Mouse (Mus musculus) neural tube, embryonic 12.5 days (tissue): ENCODE measurements around the gene Kyat1. TPM values are rescaled to one million over a fixed set of nuclear protein-coding genes. Genes with fewer than 3 reads are reported as not detected.
"Not testable (repeated sequence)": the region's sequence is repeated elsewhere in the genome, so short reads cannot be mapped to it uniquely, and the experiment has no call there.

Source experiments
- ATAC-seq: fragments of 200-750 bp; cut with Nextera tagmentation; 2 replicates; pipeline ENCODE4 v1.8.0; 2017; ENCODE audit warnings: low read depth, mild to moderate bottlenecking, moderate TSS enrichment, moderate library complexity; ENCODE audit not compliant: low FRiP score
- H3K27ac ChIP-seq: fragments of 300-500 bp; sonication (generic); 2 replicates; pipeline ENCODE4 v1.5.1; 2016
- H3K27me3 ChIP-seq: fragments of 300-500 bp; sonication (generic); replicated peaks from 2 replicates; pipeline ENCODE4 v1.6.1; 2016; ENCODE audit warnings: mild to moderate bottlenecking
- H3K36me3 ChIP-seq: fragments of 300-500 bp; sonication (generic); 2 replicates; pipeline ENCODE4 v1.6.1; 2016; ENCODE audit warnings: mild to moderate bottlenecking
- H3K4me1 ChIP-seq: fragments of 300-500 bp; sonication (generic); 2 replicates; pipeline ENCODE4 v1.6.1; 2016
- H3K4me2 ChIP-seq: fragments of 300-500 bp; sonication (generic); replicated peaks from 2 replicates; pipeline ENCODE4 v1.6.1; 2016; ENCODE audit warnings: mild to moderate bottlenecking
- H3K4me3 ChIP-seq: fragments of 300-500 bp; sonication (generic); 2 replicates; pipeline ENCODE4 v1.5.1; 2016
- H3K9ac ChIP-seq: fragments of 300-500 bp; sonication (generic); 2 replicates; pipeline ENCODE4 v1.6.1; 2016; ENCODE audit warnings: mild to moderate bottlenecking
- H3K9me3 ChIP-seq: fragments of 300-500 bp; sonication (generic); 2 replicates; pipeline ENCODE4 v1.6.1; 2016; ENCODE audit warnings: mild to moderate bottlenecking
- WGBS: fragments of 180-500 bp; shearing (Covaris S2); methylation state at CpG from one replicate; pipeline ENCODE4 v1.1.7; 2016; 5-methylcytosine and 5-hydroxymethylcytosine counted together
- polyA plus RNA-seq: library from polyadenylated mRNA; unstranded; fragments of >200 nt; fragmentation: Nextera tagmentation; extraction: Ambion mirVana; gene quantifications from 2 replicates; pipeline ENCODE4 v1.2.1, GENCODE M21; 2016

The Kyat1 gene
- polyA plus RNA-seq, 1 experiment from 2014 or later: 12.7 TPM

DNA sequence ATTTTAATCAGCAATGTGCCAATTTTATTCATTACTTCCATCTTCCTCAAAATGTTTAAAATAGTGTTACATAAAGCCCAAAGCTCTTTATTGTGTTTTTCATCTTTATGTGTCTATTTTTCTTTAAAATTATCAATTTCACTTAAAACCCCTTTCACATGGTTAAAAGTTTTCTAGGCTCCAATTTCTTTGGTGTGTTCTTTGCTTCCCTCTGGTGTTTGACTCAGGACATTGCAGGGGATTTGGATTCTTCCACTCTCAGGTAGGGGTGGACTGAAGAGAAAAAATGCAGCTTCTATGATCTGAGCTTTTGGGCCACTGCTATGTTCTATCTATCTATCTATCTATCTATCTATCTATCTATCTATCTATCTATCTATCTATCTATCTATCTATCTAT lies 43.8 kb downstream of the Kyat1 start:
- no peaks in the 10 kb centered on the region for H3K4me1 ChIP-seq
- no peak overlapping the region for H3K27ac ChIP-seq
- ATAC-seq: no peak
- peaks cover 8% of the 10 kb centered on the region; the same call in 1 of the 2 replicates for H3K9me3 ChIP-seq
- no peaks in the 10 kb centered on the region for H3K27me3 ChIP-seq
- H3K4me3 ChIP-seq: no peak overlapping the region
- H3K9ac ChIP-seq: no peak overlapping the region
- no peaks in the 10 kb centered on the region for H3K36me3 ChIP-seq
- no peak overlapping the region for H3K4me2 ChIP-seq

DNA sequence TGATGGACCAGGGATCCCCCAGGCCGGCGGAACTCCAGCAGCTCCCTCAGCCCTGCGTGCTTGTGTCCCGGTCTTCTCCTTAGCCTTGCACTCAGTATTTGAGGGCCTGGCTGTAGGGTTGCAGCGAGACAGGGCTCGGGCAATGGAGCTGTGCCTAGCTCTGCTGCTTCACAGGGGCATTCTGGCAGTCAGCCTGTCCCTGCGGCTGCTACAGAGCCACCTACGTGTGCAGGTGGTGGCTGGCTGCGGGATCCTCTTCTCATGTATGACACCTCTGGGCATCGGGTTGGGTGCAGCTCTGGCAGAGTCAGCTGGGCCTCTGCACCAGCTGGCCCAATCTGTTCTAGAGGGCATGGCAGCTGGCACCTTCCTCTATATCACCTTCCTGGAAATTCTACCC lies 45.8 kb downstream of the Kyat1 start:
- not testable (repeated sequence) for H3K27ac ChIP-seq, H3K4me1 ChIP-seq, H3K4me2 ChIP-seq, H3K27me3 ChIP-seq, H3K9me3 ChIP-seq, H3K9ac ChIP-seq, ATAC-seq, H3K36me3 ChIP-seq, H3K4me3 ChIP-seq
- WGBS: 85% methylated on average over 8 of the region's 10 CpGs

DNA sequence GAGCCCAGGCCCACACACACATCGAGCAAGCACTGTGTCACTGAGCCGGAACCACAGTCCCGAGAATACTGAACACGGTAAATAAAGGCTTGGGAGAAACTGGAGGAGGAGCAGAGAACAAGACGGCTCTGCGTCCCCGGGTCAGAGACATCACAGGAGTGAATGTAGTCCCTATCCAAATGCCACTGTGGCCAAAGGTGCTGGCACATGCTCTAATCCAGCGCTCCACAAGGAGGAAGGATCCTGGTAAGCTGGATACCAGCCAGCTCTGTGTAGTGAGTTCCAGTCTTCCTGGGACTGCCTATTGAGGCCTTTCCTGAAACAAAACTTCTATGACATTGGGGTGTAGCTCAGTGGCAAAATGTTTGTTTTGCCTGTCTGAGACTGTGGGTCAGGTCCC lies 53.0 kb downstream of the Kyat1 start:
- WGBS: 83% methylated on average over 8 of the region's 8 CpGs
- Histone ChIP-seq H3K4me2 (no peak overlapping the region), H3K9me3 (no peaks in the 10 kb centered on the region), H3K27me3 (no peaks in the 10 kb centered on the region), H3K27ac (no peak overlapping the region), H3K4me1 (no peaks in the 10 kb centered on the region), H3K36me3 (peaks cover 42% of the 10 kb centered on the region), H3K9ac (no peak overlapping the region), H3K4me3 (no peak overlapping the region)
- no peak for ATAC-seq

DNA sequence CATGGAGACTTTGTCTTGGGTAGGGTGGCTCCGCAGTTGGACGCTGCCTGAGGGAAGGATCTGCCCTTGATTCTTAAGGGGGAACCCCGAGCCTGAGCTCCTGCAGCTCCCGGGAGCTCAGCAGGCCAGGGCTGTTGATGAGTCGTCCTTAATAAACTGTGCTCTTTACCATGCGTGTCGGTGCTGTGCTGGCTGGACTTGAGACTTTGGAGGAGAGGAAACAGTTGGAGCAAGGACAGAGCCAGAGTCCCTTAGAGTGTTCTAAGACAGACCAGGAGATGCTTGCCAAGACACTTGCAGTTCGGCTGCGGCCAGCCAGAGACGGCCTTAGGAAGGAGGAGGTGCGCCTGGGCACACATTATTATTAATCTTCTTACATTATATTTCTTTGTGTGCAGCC lies 53.8 kb downstream of the Kyat1 start:
- no peak overlapping the region for H3K9ac ChIP-seq
- no peaks in the 10 kb centered on the region for H3K4me1 ChIP-seq
- peaks cover 50% of the 10 kb centered on the region for H3K36me3 ChIP-seq
- WGBS: 89% methylated on average over 11 of the region's 11 CpGs
- H3K4me3 ChIP-seq: no peak overlapping the region
- H3K4me2 ChIP-seq: no peak overlapping the region
- no peaks in the 10 kb centered on the region for H3K27me3 ChIP-seq
- no peak overlapping the region for H3K27ac ChIP-seq
- H3K9me3 ChIP-seq: no peaks in the 10 kb centered on the region
- no peak for ATAC-seq

DNA sequence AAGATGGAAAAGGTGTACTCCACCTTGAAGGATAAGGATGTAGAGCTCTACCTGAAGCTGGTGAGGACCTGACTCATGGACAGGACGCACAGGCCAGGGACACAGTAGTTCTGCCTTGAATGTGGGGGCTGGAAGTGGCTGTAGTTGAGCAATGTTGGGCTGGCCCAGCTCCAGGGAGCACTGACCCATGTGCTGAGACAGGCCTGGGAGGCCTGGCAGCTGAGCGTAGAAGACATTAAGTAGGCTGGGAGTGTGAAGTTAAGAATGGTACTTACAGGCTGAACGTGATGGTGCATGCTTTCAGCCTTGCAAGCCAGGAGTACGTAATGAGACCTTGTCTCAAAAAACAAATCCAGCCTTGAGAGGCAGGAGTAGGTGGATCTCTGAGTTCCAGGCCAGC lies 58.2 kb downstream of the Kyat1 start:
- Histone ChIP-seq H3K36me3 (peaks cover 89% of the 10 kb centered on the region), H3K4me1 (no peaks in the 10 kb centered on the region), H3K9ac (no peak overlapping the region), H3K4me3 (no peak overlapping the region), H3K9me3 (no peaks in the 10 kb centered on the region), H3K27me3 (no peaks in the 10 kb centered on the region), H3K27ac (no peak overlapping the region), H3K4me2 (no peak overlapping the region)
- whole genome bisulfite sequencing: 92% methylated on average over 4 of the region's 4 CpGs
- ATAC-seq: no peak

DNA sequence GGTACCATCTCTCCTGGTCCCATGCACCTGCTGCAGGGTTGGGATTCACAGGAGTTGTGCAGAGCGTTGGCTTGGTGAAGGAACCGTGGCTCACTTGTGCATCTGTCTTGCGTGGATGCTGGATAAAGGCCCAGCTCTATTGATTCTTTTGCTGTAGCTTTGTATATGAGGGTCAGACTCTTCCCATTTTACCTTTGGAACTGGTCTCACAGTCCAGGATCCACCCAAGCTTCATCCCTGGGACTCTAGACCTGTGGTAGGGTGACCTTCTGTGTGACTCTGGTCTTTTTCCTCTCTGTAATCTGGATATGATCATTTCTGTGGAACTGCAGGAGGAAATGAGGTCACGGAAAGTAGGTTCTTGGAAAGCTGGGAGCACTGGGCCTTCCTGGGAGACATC lies 61.2 kb downstream of the Kyat1 start:
- ATAC-seq: no peak
- Histone ChIP-seq H3K27me3 (no peaks in the 10 kb centered on the region), H3K9ac (no peak overlapping the region), H3K4me1 (no peaks in the 10 kb centered on the region), H3K4me2 (no peak overlapping the region), H3K4me3 (no peak overlapping the region), H3K36me3 (peaks cover 91% of the 10 kb centered on the region), H3K9me3 (no peaks in the 10 kb centered on the region), H3K27ac (no peak overlapping the region)
- WGBS: 97% methylated on average over 4 of the region's 4 CpGs

DNA sequence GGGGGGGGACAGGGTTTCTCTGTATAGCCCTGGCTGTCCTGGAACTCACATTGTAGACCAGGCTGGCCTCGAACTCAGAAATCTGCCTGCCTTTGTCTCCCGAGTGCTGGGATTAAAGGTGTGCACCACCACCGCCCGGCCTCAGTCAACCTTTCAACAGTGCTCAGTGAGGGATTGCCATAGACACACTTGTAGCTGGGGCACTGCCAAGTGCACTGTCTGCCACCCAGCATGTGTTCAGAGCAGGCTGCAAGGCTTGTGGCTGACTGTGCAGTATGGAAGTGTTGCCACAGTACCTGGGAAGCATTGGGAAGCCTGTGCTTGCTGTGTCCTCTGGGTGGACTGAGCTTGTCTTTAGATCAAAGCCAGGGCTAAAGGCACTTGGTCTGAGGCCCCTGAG lies 65.6 kb downstream of the Kyat1 start:
- not testable (repeated sequence) for H3K27me3 ChIP-seq, H3K4me2 ChIP-seq, H3K9ac ChIP-seq, H3K27ac ChIP-seq, H3K4me3 ChIP-seq, H3K9me3 ChIP-seq, ATAC-seq, H3K4me1 ChIP-seq
- H3K36me3 ChIP-seq: peaks cover 75% of the 10 kb centered on the region
- WGBS: 90% methylated on average over 4 of the region's 4 CpGs

DNA sequence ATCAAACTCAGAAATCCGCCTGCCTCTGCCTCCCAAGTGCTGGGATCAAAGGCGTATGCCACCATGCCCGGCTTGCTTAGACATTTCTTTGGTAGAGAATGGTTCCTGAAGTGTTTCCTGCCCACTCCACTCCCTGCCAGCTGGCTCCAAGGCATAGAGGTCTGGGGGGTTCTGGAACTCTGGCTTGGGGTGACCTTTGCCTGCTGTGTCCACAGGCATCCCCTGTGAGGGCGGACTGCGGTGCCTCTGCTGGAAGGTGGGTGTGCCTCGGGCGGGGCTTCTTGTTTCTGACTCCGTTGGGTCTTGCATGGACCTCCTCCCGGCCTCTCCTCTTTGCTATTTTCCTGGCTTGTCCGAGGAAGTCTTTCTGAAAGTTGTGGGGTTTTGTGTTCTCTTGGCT lies 69.2 kb downstream of the Kyat1 start:
- no peaks in the 10 kb centered on the region for H3K27me3 ChIP-seq
- H3K4me2 ChIP-seq: no peak overlapping the region
- H3K9ac ChIP-seq: no peak overlapping the region
- peaks cover 40% of the 10 kb centered on the region for H3K36me3 ChIP-seq
- no peak overlapping the region for H3K4me3 ChIP-seq
- H3K4me1 ChIP-seq: peaks cover 19% of the 10 kb centered on the region
- no peak for ATAC-seq
- H3K9me3 ChIP-seq: no peaks in the 10 kb centered on the region
- no peak overlapping the region for H3K27ac ChIP-seq
- WGBS: 96% methylated on average over 10 of the region's 10 CpGs

Other genes with a start within 250 kb of the Kyat1 start
- 177 and 206 TPM in 2 replicates for gene Sptan1, start 240.3 kb downstream of the Kyat1 start, polyA plus RNA-seq
- 37.4 and 41.4 TPM in 2 replicates for gene Wdr34, start 157.0 kb downstream of the Kyat1 start, polyA plus RNA-seq
- 572 and 583 TPM in 2 replicates for gene Set, start 148.5 kb downstream of the Kyat1 start, polyA plus RNA-seq
- gene Pkn3, start 128.2 kb downstream of the Kyat1 start, polyA plus RNA-seq: 6.4 and 6.9 TPM in 2 replicates
- gene Zdhhc12, start 112.2 kb downstream of the Kyat1 start, polyA plus RNA-seq: 25.3 and 27.9 TPM in 2 replicates
- 10.6 and 11.1 TPM in 2 replicates for gene Zer1, start 81.3 kb downstream of the Kyat1 start, polyA plus RNA-seq
- 8.2 and 11.3 TPM in 2 replicates for gene Tbc1d13, start 72.1 kb downstream of the Kyat1 start, polyA plus RNA-seq
- 17.1 and 17.7 TPM in 2 replicates for gene Endog, start 34.4 kb downstream of the Kyat1 start, polyA plus RNA-seq
- 59.4 and 61.0 TPM in 2 replicates for gene Spout1, start 27.4 kb downstream of the Kyat1 start, polyA plus RNA-seq
- gene Lrrc8a, start 31.9 kb upstream of the Kyat1 start, polyA plus RNA-seq: 30.6 and 43.0 TPM in 2 replicates
- gene Gm28035, start 34.7 kb upstream of the Kyat1 start, polyA plus RNA-seq: 0.17 and 0.34 TPM in 2 replicates
- gene Phyhd1, start 60.4 kb upstream of the Kyat1 start, polyA plus RNA-seq: 3.8 and 4.2 TPM in 2 replicates
- gene Gm28038, start 75.2 kb upstream of the Kyat1 start, polyA plus RNA-seq: not detected in 2 replicates
- gene Dolk, start 80.5 kb upstream of the Kyat1 start, polyA plus RNA-seq: 27.5 and 28.8 TPM in 2 replicates
- 26.4 and 34.4 TPM in 2 replicates for gene Nup188, start 80.5 kb upstream of the Kyat1 start, polyA plus RNA-seq
- 105 and 118 TPM in 2 replicates for gene Sh3glb2, start 153.5 kb upstream of the Kyat1 start, polyA plus RNA-seq
- gene Miga2, start 158.4 kb upstream of the Kyat1 start, polyA plus RNA-seq: 28.5 and 31.8 TPM in 2 replicates
- 51.9 and 52.3 TPM in 2 replicates for gene Dolpp1, start 186.4 kb upstream of the Kyat1 start, polyA plus RNA-seq
- gene Crat, start 210.0 kb upstream of the Kyat1 start, polyA plus RNA-seq: 26.0 and 27.7 TPM in 2 replicates
- 129 and 135 TPM in 2 replicates for gene Ptpa, start 210.2 kb upstream of the Kyat1 start, polyA plus RNA-seq